Comparison of ENCODE assay signal across 8 mouse cellular contexts in the genomic region with DNA sequence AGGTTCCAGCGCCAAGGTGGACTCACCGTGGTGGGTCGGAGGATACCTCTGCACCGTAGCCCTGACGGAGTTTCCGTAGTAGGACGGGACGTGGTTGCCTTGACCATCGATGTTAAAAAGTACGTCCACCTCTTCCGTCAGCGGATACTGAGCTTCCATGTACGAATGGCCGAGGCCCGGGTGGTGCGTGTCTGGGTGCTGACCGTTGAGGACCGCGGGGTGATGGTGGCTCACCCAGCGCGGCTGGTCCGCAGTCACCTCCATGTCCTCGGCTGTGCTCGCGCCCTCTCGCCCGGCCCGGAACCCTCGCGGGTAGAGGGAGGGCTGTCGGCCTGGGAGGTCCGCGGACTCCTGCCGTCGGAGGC. TPM values are rescaled to one million over a fixed set of nuclear protein-coding genes. Genes with fewer than 3 reads are reported as not detected.
DNase-seq lines count a peak whose midpoint lies in the region; ATAC-seq and TF ChIP-seq lines count a peak whose summit lies in the region.

No protein-coding gene starts in this region.

- peak overlapping the region; percentile 44; the same call in 1 of the 2 replicates for H3K9ac ChIP-seq in lung, embryonic 14.5 days
- peak overlapping the region; percentile 67 for H3K9ac ChIP-seq in embryonic facial prominence, embryonic 14.5 days (ENCODE audit: low read depth, low read length)
- H3K9ac ChIP-seq in hindbrain, postnatal 0 days (replicated peaks; ENCODE audit: low read length): no peak overlapping the region
- H3K9ac ChIP-seq in midbrain, embryonic 13.5 days (replicated peaks): peak overlapping the region; percentile 80

- TF ChIP-seq CTCF in lung, embryonic 14.5 days (IDR thresholded peaks at IDR 0.05; ENCODE audit: low read depth): no peak
- TF ChIP-seq CTCF in hindbrain, postnatal 0 days (IDR thresholded peaks at IDR 0.05; ENCODE audit: low read depth): no peak

- no peak for DNase-seq in lung, embryonic 14.5 days
- DNase-seq in lung, postnatal 14 days: no peak
- no peak for DNase-seq in embryonic facial prominence, embryonic 14.5 days (ENCODE audit: low spot score)
- no peak for DNase-seq in hindbrain, postnatal 0 days (ENCODE audit: low spot score)
- no peak for DNase-seq in frontal cortex, postnatal 10 days (ENCODE audit: low spot score in 2 of 2)
- DNase-seq in cerebellum, adult 11 months: no peak

- H3K9me3 ChIP-seq in lung, embryonic 14.5 days (ENCODE audit: low read depth, low read length): no peaks in the 10 kb centered on the region
- H3K9me3 ChIP-seq in embryonic facial prominence, embryonic 14.5 days (ENCODE audit: control insufficient read depth, low read length): no peaks in the 10 kb centered on the region
- H3K9me3 ChIP-seq in hindbrain, postnatal 0 days (ENCODE audit: low read length): no peaks in the 10 kb centered on the region
- no peaks in the 10 kb centered on the region for H3K9me3 ChIP-seq in midbrain, embryonic 13.5 days

- H3K36me3 ChIP-seq in lung, embryonic 14.5 days (ENCODE audit: insufficient read depth): no peaks in the 10 kb centered on the region
- H3K36me3 ChIP-seq in embryonic facial prominence, embryonic 14.5 days (ENCODE audit: control insufficient read depth, insufficient read depth, low read length): no peaks in the 10 kb centered on the region
- H3K36me3 ChIP-seq in hindbrain, postnatal 0 days (ENCODE audit: insufficient read depth, low read length): no peaks in the 10 kb centered on the region
- no peaks in the 10 kb centered on the region; the same call in 1 of the 2 replicates for H3K36me3 ChIP-seq in midbrain, embryonic 13.5 days

- peak overlapping the region; percentile 49 for H3K4me3 ChIP-seq in lung, embryonic 14.5 days (ENCODE audit: low read depth, low read length)
- H3K4me3 ChIP-seq in embryonic facial prominence, embryonic 14.5 days (ENCODE audit: low read depth, low read length): peak overlapping the region; percentile 48
- H3K4me3 ChIP-seq in hindbrain, postnatal 0 days (ENCODE audit: low read length): peak overlapping the region; percentile 41
- peak overlapping the region; percentile 48 for H3K4me3 ChIP-seq in midbrain, embryonic 13.5 days (replicated peaks)

- H3K4me2 ChIP-seq in lung, embryonic 14.5 days: peak overlapping the region; percentile 98
- peak overlapping the region; percentile 77 for H3K4me2 ChIP-seq in embryonic facial prominence, embryonic 14.5 days (ENCODE audit: low read depth, low read length)
- H3K4me2 ChIP-seq in hindbrain, postnatal 0 days (ENCODE audit: low read depth, low read length): peak overlapping the region; percentile 65
- H3K4me2 ChIP-seq in midbrain, embryonic 13.5 days (replicated peaks): peak overlapping the region; percentile 68

- H3K27ac ChIP-seq in lung, embryonic 14.5 days (ENCODE audit: low read depth): no peak overlapping the region
- peak overlapping the region; percentile 65 for H3K27ac ChIP-seq in embryonic facial prominence, embryonic 14.5 days (replicated peaks; ENCODE audit: low read depth, low read length)
- no peak overlapping the region for H3K27ac ChIP-seq in hindbrain, postnatal 0 days
- peak overlapping the region; percentile 86 for H3K27ac ChIP-seq in midbrain, embryonic 13.5 days

- H3K27me3 ChIP-seq in lung, embryonic 14.5 days (ENCODE audit: insufficient read depth, low read length): peaks cover 80% of the 10 kb centered on the region
- peaks cover 87% of the 10 kb centered on the region for H3K27me3 ChIP-seq in embryonic facial prominence, embryonic 14.5 days (replicated peaks; ENCODE audit: control insufficient read depth, insufficient read depth, low read length)
- H3K27me3 ChIP-seq in hindbrain, postnatal 0 days (ENCODE audit: insufficient read depth, low read length): peaks cover 44% of the 10 kb centered on the region; the same call in 1 of the 2 replicates
- H3K27me3 ChIP-seq in midbrain, embryonic 13.5 days: peaks cover 99% of the 10 kb centered on the region

- peaks cover 7% of the 10 kb centered on the region; the same call in 1 of the 2 replicates for H3K4me1 ChIP-seq in lung, embryonic 14.5 days (ENCODE audit: insufficient read depth)
- H3K4me1 ChIP-seq in embryonic facial prominence, embryonic 14.5 days (ENCODE audit: control insufficient read depth, insufficient read depth, low read length): peaks cover 19% of the 10 kb centered on the region; the same call in 1 of the 2 replicates
- no peaks in the 10 kb centered on the region for H3K4me1 ChIP-seq in hindbrain, postnatal 0 days (ENCODE audit: insufficient read depth, low read length)
- peaks cover 44% of the 10 kb centered on the region for H3K4me1 ChIP-seq in midbrain, embryonic 13.5 days (replicated peaks)

- ATAC-seq in lung, embryonic 14.5 days (ENCODE audit: insufficient read depth): no peak
- no peak for ATAC-seq in embryonic facial prominence, embryonic 14.5 days (ENCODE audit: low read depth)
- ATAC-seq in hindbrain, postnatal 0 days: no peak
- ATAC-seq in midbrain, embryonic 13.5 days: no peak
- no peak for ATAC-seq in inflammation-experienced regulatory T-cells, adult 6 months

- WGBS in lung, embryonic 14.5 days: under 1% methylated on average over 35 of the region's 35 CpGs
- WGBS in embryonic facial prominence, embryonic 14.5 days: 1% methylated on average over 32 of the region's 35 CpGs
- under 1% methylated on average over 35 of the region's 35 CpGs for WGBS in hindbrain, postnatal 0 days
- under 1% methylated on average over 35 of the region's 35 CpGs for WGBS in midbrain, embryonic 13.5 days

RNA-seq across cellular contexts. Expression of gene 4930412O13Rik, which starts 3.7 kb away (rescaled TPM):
- not detected in 2 replicates for polyA plus RNA-seq in lung, embryonic 14.5 days (2014; fragmentation: Nextera tagmentation; extraction: Ambion mirVana)
- polyA plus RNA-seq in embryonic facial prominence, embryonic 14.5 days (2014; fragmentation: Nextera tagmentation; extraction: Ambion mirVana): 0.29 and 0.34 TPM in 2 replicates
- total RNA-seq in hindbrain, postnatal 0 days (2014; rRNA removed): not detected in 2 replicates
- 0.57 and 0.75 TPM in 2 replicates for polyA plus RNA-seq in hindbrain, postnatal 0 days (2015; fragmentation: Nextera tagmentation; extraction: Ambion mirVana)
- 1.7 and 3.9 TPM in 2 replicates for polyA plus RNA-seq in midbrain, embryonic 13.5 days (2015; fragmentation: Nextera tagmentation; extraction: Ambion mirVana)
- not detected for polyA plus RNA-seq in inflammation-experienced regulatory T-cells, adult 6 months (2017; shearing (Covaris generic))

RNA-seq across cellular contexts. Expression of gene 9230102O04Rik, which starts 12.0 kb away (rescaled TPM):
- not detected in 2 replicates for polyA plus RNA-seq in lung, embryonic 14.5 days (2014; fragmentation: Nextera tagmentation; extraction: Ambion mirVana)
- 0.97 TPM in 1 of 2 replicates, not detected in the other for polyA plus RNA-seq in embryonic facial prominence, embryonic 14.5 days (2014; fragmentation: Nextera tagmentation; extraction: Ambion mirVana)
- 1.5 TPM in 1 of 2 replicates, not detected in the other for total RNA-seq in hindbrain, postnatal 0 days (2014; rRNA removed)
- 0.76 and 1.0 TPM in 2 replicates for polyA plus RNA-seq in hindbrain, postnatal 0 days (2015; fragmentation: Nextera tagmentation; extraction: Ambion mirVana)
- 3.5 and 5.3 TPM in 2 replicates for polyA plus RNA-seq in midbrain, embryonic 13.5 days (2015; fragmentation: Nextera tagmentation; extraction: Ambion mirVana)
- polyA plus RNA-seq in inflammation-experienced regulatory T-cells, adult 6 months (2017; shearing (Covaris generic)): 1 to 10 TPM in 2 of 3 experiments, not detected in 1; 1.5 to 1.6 TPM

RNA-seq across cellular contexts. Expression of gene Gata3, which starts 12.5 kb away (rescaled TPM):
- 2.9 and 3.4 TPM in 2 replicates for polyA plus RNA-seq in lung, embryonic 14.5 days (2014; fragmentation: Nextera tagmentation; extraction: Ambion mirVana)
- polyA plus RNA-seq in embryonic facial prominence, embryonic 14.5 days (2014; fragmentation: Nextera tagmentation; extraction: Ambion mirVana): 15.7 and 23.1 TPM in 2 replicates
- total RNA-seq in hindbrain, postnatal 0 days (2014; rRNA removed): 2.3 and 3.5 TPM in 2 replicates
- 17.6 and 20.5 TPM in 2 replicates for polyA plus RNA-seq in hindbrain, postnatal 0 days (2015; fragmentation: Nextera tagmentation; extraction: Ambion mirVana)
- polyA plus RNA-seq in midbrain, embryonic 13.5 days (2015; fragmentation: Nextera tagmentation; extraction: Ambion mirVana): 94.8 and 119 TPM in 2 replicates
- polyA plus RNA-seq in inflammation-experienced regulatory T-cells, adult 6 months (2017; shearing (Covaris generic)): 100 to 1,000 TPM; 131 to 148 (median 135) TPM

Comparison
In these comparisons a context has a peak if more than half of its experiments do, and no peak if none do; other contexts are left out.
1. H3K27ac ChIP-seq: peak in embryonic facial prominence, embryonic 14.5 days (single experiment) and midbrain, embryonic 13.5 days (single experiment); none in lung, embryonic 14.5 days (single experiment) and hindbrain, postnatal 0 days (single experiment).
2. Peak in every context shown above with its lines, with median percentiles within 50 percentile points of each other: H3K4me2 ChIP-seq and H3K4me3 ChIP-seq.